Mouse (Mus musculus) intestine, postnatal 0 days (tissue): ENCODE results near the gene Lum. TPM values are rescaled to one million over a fixed set of nuclear protein-coding genes. Genes with fewer than 3 reads are reported as not detected.

Experiments
- ATAC-seq: fragments of 200-750 bp; cut with Nextera tagmentation; 2 replicates; pipeline ENCODE4 v1.8.0; 2017; ENCODE audit warnings: mild to moderate bottlenecking, moderate TSS enrichment, moderate library complexity
- H3K27ac ChIP-seq: fragments of 300-500 bp; sonication (generic); 2 replicates; pipeline ENCODE4 v1.5.1; 2014; ENCODE audit warnings: mild to moderate bottlenecking, low read depth, low read length, moderate library complexity
- H3K27me3 ChIP-seq: fragments of 300-500 bp; sonication (generic); replicated peaks from 2 replicates; pipeline ENCODE4 v1.6.1; 2014; ENCODE audit warnings: low read length, mixed read lengths; ENCODE audit not compliant: control insufficient read depth, insufficient read depth
- H3K36me3 ChIP-seq: fragments of 300-500 bp; sonication (generic); 2 replicates; pipeline ENCODE4 v1.6.1; 2014; ENCODE audit warnings: mild to moderate bottlenecking, moderate library complexity; ENCODE audit not compliant: control insufficient read depth, insufficient read depth
- H3K4me1 ChIP-seq: fragments of 300-500 bp; sonication (generic); replicated peaks from 2 replicates; pipeline ENCODE4 v1.6.1; 2014; ENCODE audit warnings: antibody characterized with exemption, low read length, mixed read lengths; ENCODE audit not compliant: control insufficient read depth, insufficient read depth
- H3K4me2 ChIP-seq: fragments of 300-500 bp; sonication (generic); replicated peaks from 2 replicates; pipeline ENCODE4 v1.6.1; 2014; ENCODE audit warnings: low read depth, mild to moderate bottlenecking, moderate library complexity
- H3K4me3 ChIP-seq: fragments of 300-500 bp; sonication (generic); 2 replicates; pipeline ENCODE4 v1.5.1; 2014; ENCODE audit warnings: low read depth, low read length
- H3K9ac ChIP-seq: fragments of 300-500 bp; sonication (generic); 2 replicates; pipeline ENCODE4 v1.6.1; 2014; ENCODE audit warnings: mild to moderate bottlenecking, low read depth, low read length
- H3K9me3 ChIP-seq: fragments of 300-500 bp; sonication (generic); 2 replicates; pipeline ENCODE4 v1.6.1; 2016; ENCODE audit warnings: mixed run types; ENCODE audit not compliant: control insufficient read depth
- CTCF ChIP-seq: sonication (generic); IDR thresholded peaks from 2 replicates; pipeline ENCODE4 v1.5.1; 2016; ENCODE audit warnings: low read depth, mild to moderate bottlenecking, control low read depth, antibody characterized with exemption, moderate library complexity
- WGBS: fragments of 180-500 bp; shearing (Covaris S2); extraction: QIAGEN DNeasy Blood & Tissue Kit; methylation state at CpG from one replicate; pipeline ENCODE4 v1.1.7; 2014; 5-methylcytosine and 5-hydroxymethylcytosine counted together
- polyA plus RNA-seq: library from polyadenylated mRNA; unstranded; fragments of >200 nt; fragmentation: Nextera tagmentation; extraction: Ambion mirVana; gene quantifications from 2 replicates; pipeline ENCODE4 v1.2.1, GENCODE M21; 2015

The Lum gene
- polyA plus RNA-seq, 1 experiment from 2014 or later: 111 TPM

DNA sequence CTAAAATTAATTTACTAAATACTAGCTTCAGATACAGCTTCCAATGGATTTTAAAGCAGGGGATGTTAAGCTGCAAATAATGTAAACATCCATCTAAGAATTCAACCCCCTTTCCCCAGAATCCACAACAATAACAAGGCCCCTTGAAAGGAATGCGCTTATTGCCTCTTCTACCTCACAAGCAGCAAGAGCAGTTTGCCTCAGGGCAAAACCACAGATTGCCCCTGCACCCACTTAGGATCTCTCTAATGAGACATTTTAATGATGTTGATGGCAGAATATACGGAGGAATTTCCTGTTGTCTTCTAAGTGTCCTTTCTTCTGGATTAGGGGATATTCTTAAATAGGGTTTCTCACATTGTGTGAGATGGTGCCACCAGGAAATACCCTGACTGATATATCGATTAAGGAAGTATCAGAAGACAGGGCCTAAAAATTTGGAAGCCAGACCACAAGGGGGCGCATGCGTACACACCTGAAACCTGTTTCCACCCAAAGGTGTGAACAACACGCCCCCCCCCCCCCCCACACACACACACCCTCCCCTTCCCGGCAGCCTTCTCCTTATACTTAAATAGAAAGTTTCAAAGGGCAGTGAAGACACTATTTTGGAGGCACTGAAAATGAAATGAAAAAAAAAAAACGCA is 2.7 kb downstream of the Lum start:
- H3K4me3 ChIP-seq: no peak overlapping the region
- no peaks in the 10 kb centered on the region for H3K9me3 ChIP-seq
- TF ChIP-seq CTCF: peak; percentile 42
- H3K27ac ChIP-seq: no peak overlapping the region
- H3K27me3 ChIP-seq: no peaks in the 10 kb centered on the region
- peak overlapping the region; percentile 39 for H3K4me2 ChIP-seq
- no peak overlapping the region for H3K9ac ChIP-seq
- H3K36me3 ChIP-seq: no peaks in the 10 kb centered on the region
- ATAC-seq: no peak
- H3K4me1 ChIP-seq: no peaks in the 10 kb centered on the region
- 66% methylated on average over 8 of the region's 8 CpGs for WGBS

DNA sequence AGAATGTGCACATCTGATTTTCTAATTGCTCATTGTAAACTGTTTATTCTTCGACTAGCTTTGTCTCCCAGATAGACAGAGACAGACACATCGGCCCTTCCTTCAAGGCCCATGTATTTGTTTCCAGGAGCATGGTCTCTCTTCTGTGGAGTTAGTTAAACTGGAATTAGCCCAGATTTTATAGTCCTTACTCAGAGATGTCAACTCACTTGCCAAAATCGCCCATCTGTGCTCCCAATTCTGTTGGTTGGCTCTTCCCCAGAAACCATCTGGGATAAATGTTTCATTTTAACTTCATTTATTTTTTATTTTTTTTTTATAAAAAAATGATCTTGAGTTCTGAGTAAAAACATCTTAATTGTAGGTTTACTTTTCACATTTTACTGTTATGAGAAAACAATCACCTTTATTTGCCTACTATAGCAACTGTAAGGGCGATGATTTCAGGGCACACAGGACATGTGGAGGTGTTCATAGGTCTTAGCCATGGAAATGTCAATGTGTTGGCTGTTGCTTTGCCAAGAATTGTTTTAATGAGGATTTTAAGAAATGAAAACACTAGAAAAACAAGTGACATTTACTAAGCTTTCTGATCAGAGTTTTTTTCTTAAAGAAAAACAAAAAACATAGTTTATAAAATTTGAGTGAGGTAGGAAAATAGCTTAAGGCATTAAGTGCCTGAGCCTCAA is 17.8 kb downstream of the Lum start:
- no peaks in the 10 kb centered on the region for H3K27me3 ChIP-seq
- no peak overlapping the region for H3K9ac ChIP-seq
- H3K4me1 ChIP-seq: no peaks in the 10 kb centered on the region
- TF ChIP-seq CTCF: no peak
- no peaks in the 10 kb centered on the region for H3K9me3 ChIP-seq
- no peak for ATAC-seq
- no peaks in the 10 kb centered on the region for H3K36me3 ChIP-seq
- WGBS: 62% methylated on average over 4 of the region's 4 CpGs
- no peak overlapping the region for H3K4me2 ChIP-seq
- H3K4me3 ChIP-seq: no peak overlapping the region
- no peak overlapping the region for H3K27ac ChIP-seq

DNA sequence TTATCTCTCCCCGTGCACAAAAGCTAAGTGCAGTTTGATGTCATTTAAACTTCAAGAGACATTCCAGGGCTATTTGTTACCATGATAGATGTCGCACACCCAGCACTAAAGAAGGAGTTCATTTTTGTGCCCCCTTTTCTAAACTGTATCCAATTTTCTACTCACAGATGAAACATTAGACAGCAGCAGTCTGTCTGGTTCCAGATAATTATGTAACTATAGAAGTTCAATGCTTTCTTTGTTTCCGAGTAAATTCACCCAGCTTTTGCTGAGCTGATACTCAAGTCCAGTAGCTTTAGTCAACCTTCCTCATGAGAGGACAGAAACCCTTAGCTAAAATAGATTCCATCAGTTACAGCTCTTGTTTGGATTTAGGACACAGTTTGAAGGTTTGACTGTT is 19.2 kb downstream of the Lum start:
- Histone ChIP-seq H3K4me1 (no peaks in the 10 kb centered on the region), H3K9me3 (no peaks in the 10 kb centered on the region), H3K27me3 (no peaks in the 10 kb centered on the region), H3K4me3 (no peak overlapping the region), H3K36me3 (no peaks in the 10 kb centered on the region), H3K4me2 (no peak overlapping the region), H3K9ac (no peak overlapping the region), H3K27ac (no peak overlapping the region)
- WGBS: 20% methylated on average over 3 of the region's 3 CpGs
- no peak for ATAC-seq
- TF ChIP-seq CTCF: no peak

DNA sequence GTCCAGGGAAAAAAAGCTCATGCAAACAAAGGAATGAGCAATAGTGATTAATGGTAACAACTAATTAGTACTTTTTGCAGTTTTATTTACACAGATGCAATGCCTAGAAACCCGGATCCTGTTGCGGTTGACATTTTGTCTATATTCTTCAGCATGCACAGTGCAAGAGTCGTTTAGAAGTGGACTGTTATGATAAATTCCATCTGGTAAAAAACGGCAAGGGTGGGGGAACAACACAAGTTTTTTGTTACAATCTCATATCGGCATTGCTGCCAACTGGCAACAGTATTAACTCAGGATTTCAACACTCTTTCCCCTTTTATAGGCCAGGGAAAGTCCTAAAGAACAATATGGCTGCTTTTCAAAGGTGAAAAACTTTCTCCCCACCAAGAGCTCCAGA is 22.2 kb downstream of the Lum start:
- no peak overlapping the region for H3K4me2 ChIP-seq
- no peaks in the 10 kb centered on the region for H3K9me3 ChIP-seq
- H3K9ac ChIP-seq: no peak overlapping the region
- H3K36me3 ChIP-seq: no peaks in the 10 kb centered on the region
- WGBS: 56% methylated on average over 5 of the region's 5 CpGs
- no peaks in the 10 kb centered on the region for H3K27me3 ChIP-seq
- no peak for ATAC-seq
- H3K27ac ChIP-seq: no peak overlapping the region
- no peak for TF ChIP-seq CTCF
- H3K4me3 ChIP-seq: no peak overlapping the region
- H3K4me1 ChIP-seq: no peaks in the 10 kb centered on the region

DNA sequence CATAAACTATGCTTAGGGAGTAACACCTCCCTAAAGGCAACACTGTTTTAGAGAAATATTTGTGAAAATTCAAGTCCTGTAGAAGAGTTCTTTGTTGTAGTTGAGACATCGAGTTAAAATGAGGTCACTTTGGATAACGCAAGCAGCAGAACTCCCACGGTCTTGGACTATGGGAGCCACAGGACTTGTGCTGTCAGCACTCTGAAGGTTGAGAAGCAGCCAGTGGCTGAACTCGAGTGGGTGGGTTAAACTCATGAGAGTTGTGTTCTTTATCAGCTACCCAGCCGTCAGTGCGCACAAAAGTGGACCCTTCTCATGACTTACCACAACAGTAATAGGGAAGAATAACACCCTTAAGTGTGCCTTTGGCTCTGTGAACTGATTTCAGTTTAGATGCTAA is 24.6 kb downstream of the Lum start:
- Histone ChIP-seq H3K27ac (no peak overlapping the region), H3K9ac (no peak overlapping the region), H3K4me3 (no peak overlapping the region), H3K36me3 (no peaks in the 10 kb centered on the region), H3K27me3 (no peaks in the 10 kb centered on the region), H3K4me2 (no peak overlapping the region), H3K9me3 (no peaks in the 10 kb centered on the region), H3K4me1 (no peaks in the 10 kb centered on the region)
- ATAC-seq: no peak
- WGBS: 79% methylated on average over 6 of the region's 6 CpGs
- TF ChIP-seq CTCF: no peak

DNA sequence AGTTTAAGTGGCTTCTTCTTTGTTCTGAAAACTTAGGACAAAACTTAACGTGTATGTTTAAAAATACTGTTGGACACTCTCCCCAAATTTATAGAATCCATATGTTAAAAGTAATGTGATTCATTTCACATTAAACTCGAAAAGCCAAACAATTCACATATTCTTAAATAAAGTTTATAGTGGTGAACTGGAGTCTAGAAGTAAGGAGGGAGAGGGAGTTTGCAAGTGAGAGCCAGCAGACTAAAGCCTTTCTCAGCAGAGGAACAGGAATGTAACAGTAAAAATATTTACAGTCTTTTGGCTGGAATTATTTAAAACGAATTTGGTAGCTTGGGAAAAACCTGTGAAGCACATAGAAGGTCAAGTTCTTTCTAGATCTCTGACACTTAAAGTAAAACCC is 26.1 kb downstream of the Lum start:
- Histone ChIP-seq H3K4me2 (no peak overlapping the region), H3K36me3 (no peaks in the 10 kb centered on the region), H3K27me3 (no peaks in the 10 kb centered on the region), H3K4me3 (no peak overlapping the region), H3K9ac (no peak overlapping the region), H3K27ac (no peak overlapping the region), H3K4me1 (no peaks in the 10 kb centered on the region), H3K9me3 (no peaks in the 10 kb centered on the region)
- no peak for TF ChIP-seq CTCF
- no peak for ATAC-seq
- 39% methylated on average over 3 of the region's 3 CpGs for WGBS

DNA sequence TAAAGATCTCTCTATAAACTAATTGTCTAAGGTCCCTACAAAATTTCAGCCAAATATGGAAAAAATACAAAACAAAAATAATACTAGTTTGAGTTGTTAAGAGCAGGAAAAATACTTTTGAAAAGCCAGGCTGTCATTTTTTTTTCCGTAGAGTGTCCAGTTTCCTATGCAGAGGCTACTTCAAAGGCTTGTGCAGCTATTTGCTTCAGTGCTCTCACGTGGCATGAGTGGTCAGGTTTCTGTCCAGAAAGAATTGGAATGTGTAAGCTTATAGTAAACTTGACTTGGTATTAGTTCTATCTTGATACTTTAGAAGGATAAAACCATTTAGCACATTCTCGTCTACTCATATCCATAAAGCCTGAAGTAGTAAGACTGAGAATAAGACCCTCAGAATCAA is 26.8 kb downstream of the Lum start:
- no peak for ATAC-seq
- H3K27me3 ChIP-seq: no peaks in the 10 kb centered on the region
- H3K4me2 ChIP-seq: no peak overlapping the region
- H3K9me3 ChIP-seq: no peaks in the 10 kb centered on the region
- 59% methylated on average over 3 of the region's 3 CpGs for WGBS
- H3K27ac ChIP-seq: no peak overlapping the region
- TF ChIP-seq CTCF: no peak
- no peaks in the 10 kb centered on the region for H3K4me1 ChIP-seq
- H3K4me3 ChIP-seq: no peak overlapping the region
- H3K9ac ChIP-seq: no peak overlapping the region
- no peaks in the 10 kb centered on the region for H3K36me3 ChIP-seq
